Mouse (Mus musculus): ENCODE data around the gene 2700097O09Rik. TPM values are rescaled to one million over a fixed set of nuclear protein-coding genes. Genes with fewer than 3 reads are reported as not detected.

Gene 2700097O09Rik
- polyA plus RNA-seq, 1 experiment from 2014 or later: 31.2 TPM

GRCm38 (mm10) chr12:55051210-55052173 lies 28.4 kb downstream of the 2700097O09Rik start:
- H3K4me3 ChIP-seq (ENCODE audit: low read length): no peak overlapping the region

GRCm38 (mm10) chr12:55049731-55050353 lies 30.1 kb downstream of the 2700097O09Rik start:
- H3K9me3 ChIP-seq (ENCODE audit: control insufficient read depth, low read length): no peaks in the 10 kb centered on the region
- H3K4me3 ChIP-seq (ENCODE audit: low read length): no peak overlapping the region
- H3K27ac ChIP-seq (ENCODE audit: low read length): no peak overlapping the region
- H3K4me2 ChIP-seq (ENCODE audit: low read depth, low read length): no peak overlapping the region
- WGBS: 93% methylated on average over 8 of the region's 8 CpGs
- no peak for ATAC-seq
- no peaks in the 10 kb centered on the region for H3K27me3 ChIP-seq (replicated peaks; ENCODE audit: control insufficient read depth, insufficient read depth, low read length)
- 0 out of 2 replicates have a peak, but pooled peaks cover 2% of the 10 kb centered on the region for H3K36me3 ChIP-seq (ENCODE audit: control insufficient read depth, insufficient read depth, low read length)
- no peaks in the 10 kb centered on the region for H3K4me1 ChIP-seq (ENCODE audit: control insufficient read depth, insufficient read depth, low read length)
- no peak overlapping the region for H3K9ac ChIP-seq (ENCODE audit: low read depth, low read length)

More at GRCm38 (mm10) chr12:55051210-55052173, 28.4 kb downstream of the 2700097O09Rik start:
- Histone ChIP-seq H3K4me1 (ENCODE audit: control insufficient read depth, insufficient read depth, low read length) (no peaks in the 10 kb centered on the region), H3K4me2 (ENCODE audit: low read depth, low read length) (no peak overlapping the region), H3K9ac (ENCODE audit: low read depth, low read length) (no peak overlapping the region), H3K27ac (ENCODE audit: low read length) (no peak overlapping the region), H3K36me3 (ENCODE audit: control insufficient read depth, insufficient read depth, low read length) (0 out of 2 replicates have a peak, but pooled peaks cover 2% of the 10 kb centered on the region), H3K9me3 (ENCODE audit: control insufficient read depth, low read length) (no peaks in the 10 kb centered on the region), H3K27me3 (replicated peaks; ENCODE audit: control insufficient read depth, insufficient read depth, low read length) (no peaks in the 10 kb centered on the region)
- ATAC-seq: peak; percentile 74
- 82% methylated on average over 8 of the region's 8 CpGs for WGBS

- no peaks in the 10 kb centered on the region for H3K9me3 ChIP-seq (ENCODE audit: control insufficient read depth, low read length)
- no peak overlapping the region for H3K27ac ChIP-seq (ENCODE audit: low read length)
- H3K36me3 ChIP-seq (ENCODE audit: control insufficient read depth, insufficient read depth, low read length): no peaks in the 10 kb centered on the region
- no peak overlapping the region for H3K4me2 ChIP-seq (ENCODE audit: low read depth, low read length)
- H3K4me1 ChIP-seq (ENCODE audit: control insufficient read depth, insufficient read depth, low read length): no peaks in the 10 kb centered on the region
- no peaks in the 10 kb centered on the region for H3K27me3 ChIP-seq (replicated peaks; ENCODE audit: control insufficient read depth, insufficient read depth, low read length)
- H3K4me3 ChIP-seq (ENCODE audit: low read length): no peak overlapping the region
- WGBS: 73% methylated on average over 15 of the region's 15 CpGs
- no peak for ATAC-seq
- H3K9ac ChIP-seq (ENCODE audit: low read depth, low read length): no peak overlapping the region
Measured at GRCm38 (mm10) chr12:55041011-55041410, 38.9 kb downstream of the 2700097O09Rik start.

GRCm38 (mm10) chr12:55027088-55027487 lies 52.8 kb downstream of the 2700097O09Rik start:
- Histone ChIP-seq H3K27ac (ENCODE audit: low read length) (no peak overlapping the region), H3K4me1 (ENCODE audit: control insufficient read depth, insufficient read depth, low read length) (no peaks in the 10 kb centered on the region), H3K27me3 (replicated peaks; ENCODE audit: control insufficient read depth, insufficient read depth, low read length) (no peaks in the 10 kb centered on the region), H3K4me2 (ENCODE audit: low read depth, low read length) (no peak overlapping the region), H3K9ac (ENCODE audit: low read depth, low read length) (no peak overlapping the region), H3K4me3 (ENCODE audit: low read length) (no peak overlapping the region), H3K36me3 (ENCODE audit: control insufficient read depth, insufficient read depth, low read length) (no peaks in the 10 kb centered on the region), H3K9me3 (ENCODE audit: control insufficient read depth, low read length) (no peaks in the 10 kb centered on the region; the same call in 1 of the 2 replicates)
- 33% methylated on average over 3 of the region's 3 CpGs for WGBS
- no peak for ATAC-seq

GRCm38 (mm10) chr12:55023284-55023683 lies 56.6 kb downstream of the 2700097O09Rik start:
- H3K36me3 ChIP-seq (ENCODE audit: control insufficient read depth, insufficient read depth, low read length): no peaks in the 10 kb centered on the region
- no peak overlapping the region for H3K27ac ChIP-seq (ENCODE audit: low read length)
- ATAC-seq: no peak
- H3K27me3 ChIP-seq (replicated peaks; ENCODE audit: control insufficient read depth, insufficient read depth, low read length): no peaks in the 10 kb centered on the region
- H3K4me1 ChIP-seq (ENCODE audit: control insufficient read depth, insufficient read depth, low read length): no peaks in the 10 kb centered on the region
- H3K4me3 ChIP-seq (ENCODE audit: low read length): no peak overlapping the region
- H3K9ac ChIP-seq (ENCODE audit: low read depth, low read length): no peak overlapping the region
- no peaks in the 10 kb centered on the region; the same call in 1 of the 2 replicates for H3K9me3 ChIP-seq (ENCODE audit: control insufficient read depth, low read length)
- 73% methylated on average over 2 of the region's 2 CpGs for WGBS
- H3K4me2 ChIP-seq (ENCODE audit: low read depth, low read length): no peak overlapping the region

- Histone ChIP-seq H3K4me1 (ENCODE audit: control insufficient read depth, insufficient read depth, low read length) (no peaks in the 10 kb centered on the region), H3K36me3 (ENCODE audit: control insufficient read depth, insufficient read depth, low read length) (no peaks in the 10 kb centered on the region), H3K9me3 (ENCODE audit: control insufficient read depth, low read length) (no peaks in the 10 kb centered on the region; the same call in 1 of the 2 replicates), H3K27ac (ENCODE audit: low read length) (no peak overlapping the region), H3K9ac (ENCODE audit: low read depth, low read length) (no peak overlapping the region), H3K4me3 (ENCODE audit: low read length) (no peak overlapping the region), H3K4me2 (ENCODE audit: low read depth, low read length) (no peak overlapping the region), H3K27me3 (replicated peaks; ENCODE audit: control insufficient read depth, insufficient read depth, low read length) (no peaks in the 10 kb centered on the region)
- 81% methylated on average over 7 of the region's 7 CpGs for WGBS
- ATAC-seq: no peak
Measured at GRCm38 (mm10) chr12:55019421-55019877, 60.5 kb downstream of the 2700097O09Rik start.

- Histone ChIP-seq H3K27me3 (replicated peaks; ENCODE audit: control insufficient read depth, insufficient read depth, low read length) (no peaks in the 10 kb centered on the region), H3K27ac (ENCODE audit: low read length) (no peak overlapping the region), H3K9me3 (ENCODE audit: control insufficient read depth, low read length) (no peaks in the 10 kb centered on the region), H3K36me3 (ENCODE audit: control insufficient read depth, insufficient read depth, low read length) (no peaks in the 10 kb centered on the region), H3K4me1 (ENCODE audit: control insufficient read depth, insufficient read depth, low read length) (no peaks in the 10 kb centered on the region), H3K4me2 (ENCODE audit: low read depth, low read length) (no peak overlapping the region), H3K9ac (ENCODE audit: low read depth, low read length) (no peak overlapping the region), H3K4me3 (ENCODE audit: low read length) (no peak overlapping the region)
- ATAC-seq: no peak
- 71% methylated on average over 9 of the region's 9 CpGs for WGBS
Measured at GRCm38 (mm10) chr12:55017119-55017721, 62.7 kb downstream of the 2700097O09Rik start.

- H3K36me3 ChIP-seq (ENCODE audit: control insufficient read depth, insufficient read depth, low read length): no peaks in the 10 kb centered on the region
- ATAC-seq: no peak
- H3K27me3 ChIP-seq (replicated peaks; ENCODE audit: control insufficient read depth, insufficient read depth, low read length): no peaks in the 10 kb centered on the region
- H3K4me1 ChIP-seq (ENCODE audit: control insufficient read depth, insufficient read depth, low read length): no peaks in the 10 kb centered on the region
- no peak overlapping the region for H3K9ac ChIP-seq (ENCODE audit: low read depth, low read length)
- no peak overlapping the region for H3K4me2 ChIP-seq (ENCODE audit: low read depth, low read length)
- H3K27ac ChIP-seq (ENCODE audit: low read length): no peak overlapping the region
- H3K9me3 ChIP-seq (ENCODE audit: control insufficient read depth, low read length): no peaks in the 10 kb centered on the region
- WGBS: 73% methylated on average over 8 of the region's 8 CpGs
- H3K4me3 ChIP-seq (ENCODE audit: low read length): no peak overlapping the region
Measured at GRCm38 (mm10) chr12:55016339-55017118, 63.4 kb downstream of the 2700097O09Rik start.

All from intestine, embryonic 16.5 days (tissue).